Mouse (Mus musculus): ENCODE measurements around the gene Jaml.

DNA sequence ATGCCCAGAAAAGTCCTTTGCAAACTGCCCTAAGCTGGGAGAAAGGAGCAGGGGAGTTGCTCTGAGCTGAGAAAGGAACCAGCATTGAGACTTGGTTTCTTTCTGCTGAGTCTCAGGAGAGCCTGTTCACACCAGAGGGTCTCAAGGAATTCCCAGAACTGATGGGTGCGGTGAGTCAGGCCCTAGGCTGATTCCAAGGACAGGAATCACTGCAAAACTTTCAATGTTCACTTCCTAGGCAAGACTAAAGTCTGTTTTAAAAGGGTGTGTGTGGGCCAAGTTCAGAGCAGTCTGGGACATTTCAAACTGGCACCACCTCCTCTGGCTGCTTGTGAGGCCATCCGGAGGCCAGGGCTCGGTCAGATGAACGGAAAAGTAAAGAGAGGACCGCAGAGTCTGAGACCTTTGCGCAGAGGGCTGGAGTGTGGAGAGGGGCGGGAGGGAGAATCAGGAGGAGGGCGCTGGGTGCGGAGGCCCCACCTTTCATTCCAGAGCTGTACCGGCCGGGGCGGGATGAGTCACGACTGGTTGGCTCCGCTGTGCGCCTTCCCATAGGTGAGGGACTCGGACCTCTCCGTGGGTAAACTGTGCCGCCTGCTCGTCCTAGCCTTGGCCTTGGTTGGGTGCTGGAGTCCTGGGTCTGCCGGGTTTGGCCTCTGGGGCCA, 36.8 kb upstream of the Jaml start:
- TF ChIP-seq ZNF384 (IDR thresholded peaks at IDR 0.05; ENCODE audit: low read depth, low read length) (no peak), CHD2 (IDR thresholded peaks at IDR 0.05; ENCODE audit: low read depth, low read length) (no peak)
